Mouse (Mus musculus): Measurements from ENCODE around the gene Dmpk.

The Dmpk gene

DNA sequence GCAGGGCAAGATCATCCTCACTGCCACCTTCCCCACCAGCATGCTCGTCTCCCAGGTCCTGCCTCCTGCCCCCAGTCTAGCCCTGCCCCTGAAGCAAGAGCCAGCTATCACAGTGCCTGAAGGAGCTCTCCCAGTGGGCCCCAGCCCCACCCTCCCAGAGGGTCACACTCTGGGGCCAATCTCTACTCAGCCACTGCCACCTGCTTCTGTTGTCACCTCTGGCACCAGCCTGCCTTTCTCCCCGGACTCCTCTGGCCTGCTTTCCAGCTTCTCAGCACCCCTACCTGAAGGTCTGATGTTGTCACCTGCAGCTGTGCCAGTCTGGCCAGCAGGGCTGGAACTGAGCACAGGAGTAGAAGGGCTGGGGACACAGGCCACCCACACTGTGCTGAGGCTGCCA is 13.6 kb downstream of the Dmpk start:
- no peak for DNase-seq

GRCm38 (mm10) chr7:19097863-19098262 is 14.2 kb downstream of the Dmpk start:
- no peak for DNase-seq

DNA sequence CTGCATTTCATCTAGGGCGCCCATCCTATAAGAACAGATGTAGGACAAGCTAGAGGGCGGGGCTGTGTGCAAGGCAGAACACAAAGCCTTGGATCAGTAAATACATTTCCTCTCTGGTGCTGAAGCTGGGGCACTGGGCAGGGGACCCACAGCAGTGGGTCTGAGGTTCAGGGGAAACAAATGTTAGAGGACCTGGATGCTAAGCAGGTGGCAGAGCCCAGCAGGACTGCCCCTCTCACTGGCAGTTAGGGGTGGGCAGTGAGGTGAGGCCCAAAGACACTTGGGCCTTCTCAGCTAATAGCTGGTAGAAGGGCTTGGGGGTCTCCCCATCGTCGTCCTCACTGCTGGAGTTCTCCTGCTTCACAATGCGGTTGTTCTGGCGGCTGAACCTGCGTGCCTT is 15.2 kb downstream of the Dmpk start:
- no peak for DNase-seq

GRCm38 (mm10) chr7:19100290-19100689 is 16.6 kb downstream of the Dmpk start:
- no peak for DNase-seq

DNA sequence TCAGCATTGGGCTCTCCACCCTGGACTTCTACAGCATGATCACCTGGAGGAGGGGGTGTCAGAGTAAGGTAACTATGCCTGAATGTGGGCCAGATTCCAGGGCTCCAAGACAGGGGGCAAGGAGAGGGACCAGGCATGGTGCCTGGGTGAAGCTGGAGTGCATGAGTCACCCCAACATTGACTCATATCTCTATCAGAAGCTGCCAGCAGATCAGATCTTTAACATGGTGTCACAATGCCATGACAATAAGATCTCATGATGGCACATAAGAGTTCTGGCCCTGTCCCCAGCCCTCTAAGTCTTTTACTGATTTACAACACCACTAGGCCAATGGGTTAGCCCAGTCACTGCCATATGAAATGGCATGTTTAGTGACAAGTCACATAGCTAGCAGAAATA is 20.1 kb downstream of the Dmpk start:
- no peak for DNase-seq

- no peak for DNase-seq
These were observed 20.8 kb downstream of the Dmpk start for GRCm38 (mm10) chr7:19104486-19104885.

GRCm38 (mm10) chr7:19107436-19107835 is 23.8 kb downstream of the Dmpk start:
- DNase-seq: no peak

GRCm38 (mm10) chr7:19109565-19109964 is 25.9 kb downstream of the Dmpk start:
- no peak for DNase-seq

DNA sequence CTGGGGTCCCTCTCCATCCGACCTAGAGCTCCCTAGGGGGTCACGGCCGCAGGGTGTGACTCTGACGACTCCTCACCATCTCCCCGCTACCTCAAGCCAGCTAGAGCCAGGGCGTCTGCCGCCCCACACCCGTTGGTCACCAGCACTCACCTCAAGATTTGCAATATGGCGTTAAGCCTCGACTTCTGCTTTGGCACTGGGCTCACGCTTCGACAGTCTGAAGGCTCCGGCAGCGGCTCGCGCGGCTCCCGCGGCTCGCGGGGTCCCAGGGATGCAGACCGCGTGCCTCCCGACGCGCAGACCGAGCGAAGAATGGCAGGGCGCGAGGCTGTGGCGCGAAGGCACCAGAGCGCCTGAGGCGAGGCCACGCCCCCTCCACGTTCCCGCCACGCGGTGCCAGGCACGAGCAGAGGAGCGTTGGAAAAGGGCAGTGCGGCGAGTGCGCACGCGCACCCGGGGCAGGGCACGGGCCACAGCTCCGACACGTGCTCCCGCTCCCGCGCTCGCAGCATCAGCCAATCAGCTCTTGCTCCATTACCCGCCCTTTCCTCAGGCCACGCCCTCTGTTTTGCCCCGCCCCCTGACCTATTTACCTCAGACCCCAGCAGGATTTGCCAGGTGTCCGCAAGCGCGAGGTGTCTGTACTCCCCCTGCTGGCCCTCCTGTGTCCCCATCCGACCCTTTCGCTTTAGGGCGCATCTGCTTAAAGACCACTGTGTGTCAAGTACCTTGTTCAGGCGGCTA is 34.6 kb downstream of the Dmpk start, which contains the start of gene Gm4969:
Gene Gm4969, minus strand, starts transcription at position 341 of the 744 bp plus-strand sequence.
- peak; percentile 39 to 56 for DNase-seq

- DNase-seq: no peak
These were observed 35.4 kb downstream of the Dmpk start for GRCm38 (mm10) chr7:19119083-19119482.

- DNase-seq: peak; percentile 97 to 98
These were observed 36.2 kb downstream of the Dmpk start, which contains the start of gene Fbxo46 for GRCm38 (mm10) chr7:19119631-19120429. TSS of gene Fbxo46 (plus strand) at chr7:19119859.

DNA sequence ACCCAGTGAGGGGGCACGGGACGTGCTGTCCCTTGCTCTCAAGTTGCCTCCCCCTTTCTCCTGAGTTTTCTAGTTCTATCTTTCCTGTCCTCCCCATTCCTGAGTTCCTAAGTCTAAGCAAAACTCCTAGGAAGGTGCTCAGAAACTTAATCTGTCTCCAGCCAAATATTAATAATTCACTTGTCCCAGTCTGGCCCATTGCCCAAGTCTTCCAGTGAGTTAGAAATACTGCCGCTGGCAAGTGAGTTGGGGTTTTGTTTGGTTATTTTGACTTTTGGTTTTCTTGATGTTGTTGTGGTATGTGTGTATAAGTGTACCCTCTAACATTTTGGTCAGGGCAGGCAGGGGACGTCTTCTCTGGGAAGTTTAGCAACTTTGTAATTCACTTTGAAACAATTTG is 38.0 kb downstream of the Dmpk start:
- no peak for DNase-seq

DNA sequence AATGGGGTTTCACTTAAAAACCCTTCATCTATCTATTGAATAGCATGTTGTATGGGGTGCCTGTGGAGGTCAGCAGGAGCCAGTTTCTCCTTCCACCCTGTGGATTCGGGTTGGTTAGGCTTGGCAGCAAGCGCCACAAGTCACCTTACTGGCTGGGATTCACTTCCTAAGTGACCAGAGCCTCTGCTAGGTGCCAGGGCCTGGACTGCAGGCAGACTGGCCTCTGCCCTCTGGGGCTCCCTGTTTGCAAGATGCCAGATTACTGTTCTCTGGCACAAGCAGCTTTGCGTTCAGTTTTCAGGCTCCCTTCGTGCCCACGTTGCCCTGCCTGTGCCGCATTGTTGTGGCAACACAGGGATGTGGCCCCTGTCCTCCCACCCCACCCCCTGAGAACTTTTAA is 41.1 kb downstream of the Dmpk start:
- no peak for DNase-seq

DNA sequence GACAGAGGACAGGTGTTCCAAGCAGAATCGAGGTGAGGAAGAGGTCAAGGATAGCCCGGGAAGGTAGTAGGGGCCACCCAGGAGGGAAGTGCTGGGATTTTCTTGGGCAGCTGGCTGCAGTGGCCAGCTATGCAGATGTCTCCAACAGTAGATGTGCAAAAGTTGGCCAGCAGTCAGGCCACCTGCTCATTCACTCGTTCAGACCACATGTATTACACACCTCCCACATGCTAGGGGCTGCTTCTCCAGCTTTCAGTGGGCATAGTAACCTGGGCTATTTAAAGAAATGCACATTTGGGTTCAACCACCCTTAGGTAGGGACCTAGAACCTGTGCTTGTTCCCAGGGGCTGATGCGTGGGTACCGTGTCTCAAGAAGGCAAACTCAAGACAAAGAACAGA is 44.1 kb downstream of the Dmpk start:
- no peak for DNase-seq

GRCm38 (mm10) chr7:19129396-19129795 is 45.7 kb downstream of the Dmpk start:
- DNase-seq: no peak

- DNase-seq: no peak
These were observed 47.0 kb downstream of the Dmpk start for GRCm38 (mm10) chr7:19130657-19131056.

- peak; percentile 98 to 99 for DNase-seq
These were observed 47.7 kb downstream of the Dmpk start for GRCm38 (mm10) chr7:19131324-19131848.

- DNase-seq: no peak
These were observed 52.5 kb downstream of the Dmpk start for GRCm38 (mm10) chr7:19136168-19136567.

DNA sequence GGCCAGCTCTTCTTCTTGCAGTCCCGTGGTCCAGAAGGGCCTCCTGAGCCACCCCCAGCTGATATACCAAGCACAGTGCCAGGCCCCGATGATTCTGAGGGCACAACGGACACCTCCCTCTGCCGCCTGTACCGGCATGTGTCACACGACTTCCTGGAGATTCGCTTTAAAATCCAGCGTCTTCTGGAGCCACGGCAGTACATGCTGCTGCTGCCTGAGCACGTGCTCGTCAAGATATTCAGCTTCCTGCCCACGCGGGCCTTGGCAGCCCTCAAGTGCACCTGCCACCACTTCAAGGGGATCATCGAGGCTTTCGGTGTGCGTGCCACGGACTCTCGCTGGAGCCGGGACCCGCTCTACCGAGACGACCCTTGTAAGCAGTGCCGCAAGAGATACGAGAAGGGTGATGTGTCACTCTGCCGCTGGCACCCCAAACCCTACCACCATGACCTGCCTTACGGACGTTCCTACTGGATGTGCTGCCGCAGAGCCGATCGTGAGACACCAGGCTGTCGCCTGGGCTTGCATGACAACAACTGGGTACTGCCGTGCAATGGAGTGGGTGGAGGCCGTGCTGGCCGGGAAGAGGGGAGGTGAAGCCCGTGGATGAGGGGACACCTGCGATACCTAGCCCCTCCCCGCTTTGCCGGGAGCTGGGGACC is 53.2 kb downstream of the Dmpk start:
- DNase-seq: no peak

- DNase-seq: peak in 1 of 2 experiments; percentile 45
These were observed 53.7 kb downstream of the Dmpk start for GRCm38 (mm10) chr7:19137380-19137779.

Measured in lung, adult 18-20 months (tissue).